Mouse (Mus musculus) MEL (cell line): ENCODE measurements around the gene Cirbp. TPM values are rescaled to one million over a fixed set of nuclear protein-coding genes. Genes with fewer than 3 reads are reported as not detected.

Source experiments
- DNase-seq: peaks from one replicate; pipeline ENCODE4 v3.0.0; 2011; ENCODE audit warnings: low read depth, low spot score
- H3K27ac ChIP-seq: 2 replicates; pipeline ENCODE4 v1.5.1; 2012; ENCODE audit warnings: low read depth, mild to moderate bottlenecking, control low read depth, low read length, moderate library complexity; ENCODE audit not compliant: control insufficient read depth
- H3K27me3 ChIP-seq, 2 experiments: fragments of 150-350 bp in 1 of 2; sonication (generic) in 1 of 2; 2 replicates each; pipeline ENCODE4 v1.6.1; 2012; ENCODE audit warnings: low read length in 2 of 2, mild to moderate bottlenecking in 2 of 2, improper control_type of control experiment in 1 of 2, moderate library complexity in 1 of 2; ENCODE audit not compliant: insufficient read depth in 2 of 2, control insufficient read depth in 1 of 2
- H3K36me3 ChIP-seq, 2 experiments: 2 replicates each; pipeline ENCODE4 v1.6.1; 2012 to 2014; ENCODE audit warnings: low read length in 2 of 2, improper control_type of control experiment in 1 of 2, inconsistent platforms in 1 of 2, mild to moderate bottlenecking in 1 of 2; ENCODE audit not compliant: insufficient read depth in 2 of 2, control insufficient read depth in 1 of 2
- H3K4me1 ChIP-seq, 2 experiments: fragments of 150-350 bp in 1 of 2; sonication (generic) in 1 of 2; 2 replicates each; pipeline ENCODE4 v1.6.1; 2012; ENCODE audit warnings: low read length in 2 of 2, improper control_type of control experiment in 1 of 2, mild to moderate bottlenecking in 1 of 2; ENCODE audit not compliant: insufficient read depth in 2 of 2, control insufficient read depth in 1 of 2
- H3K4me3 ChIP-seq, 2 experiments: fragments of 150-350 bp in 1 of 2; sonication (generic) in 1 of 2; 2 replicates each; pipeline ENCODE4 v1.5.1; 2012; ENCODE audit warnings: low read depth in 2 of 2, low read length in 2 of 2, mild to moderate bottlenecking in 2 of 2, moderate library complexity in 2 of 2, control low read depth in 1 of 2, improper control_type of control experiment in 1 of 2; ENCODE audit not compliant: control insufficient read depth in 1 of 2, insufficient read depth in 1 of 2
- H3K79me2 ChIP-seq: 2 replicates; pipeline ENCODE4 v1.6.1; 2012; ENCODE audit warnings: mild to moderate bottlenecking, low read length, moderate library complexity; ENCODE audit not compliant: control insufficient read depth, poor library complexity, insufficient read depth
- H3K9ac ChIP-seq: 2 replicates; pipeline ENCODE4 v1.6.1; 2012; ENCODE audit warnings: low read depth, mild to moderate bottlenecking, control low read depth, low read length, moderate library complexity; ENCODE audit not compliant: control insufficient read depth, poor library complexity, severe bottlenecking
- H3K9me3 ChIP-seq: fragments of 150-350 bp; sonication (generic); replicated peaks from 2 replicates; pipeline ENCODE4 v1.6.1; 2012; ENCODE audit warnings: mild to moderate bottlenecking, low read length, improper control_type of control experiment, moderate library complexity; ENCODE audit not compliant: insufficient read depth
- BHLHE40 ChIP-seq: IDR thresholded peaks from 2 replicates; pipeline ENCODE4 v1.6.1; 2012; ENCODE audit warnings: low read depth, mild to moderate bottlenecking, inconsistent platforms, low read length, improper control_type of control experiment, borderline replicate concordance
- CTCF ChIP-seq, 3 experiments: IDR thresholded peaks in 2 of 3; conservative IDR thresholded peaks in 1 of 3; 2 replicates each; pipeline ENCODE4 v1.5.1; 2011 to 2012; ENCODE audit warnings: low read length in 3 of 3, low read depth in 2 of 3, mild to moderate bottlenecking in 2 of 3, improper control_type of control experiment in 1 of 3, inconsistent platforms in 1 of 3, mixed read lengths in 1 of 3, moderate library complexity in 1 of 3; ENCODE audit not compliant: control insufficient read depth in 1 of 3, insufficient read depth in 1 of 3, poor library complexity in 1 of 3, severe bottlenecking in 1 of 3
- ELF1 ChIP-seq: IDR thresholded peaks from 2 replicates; pipeline ENCODE4 v1.6.1; 2014; ENCODE audit warnings: low read depth, mild to moderate bottlenecking, inconsistent platforms, low read length, improper control_type of control experiment, moderate library complexity
- GABPA ChIP-seq: IDR thresholded peaks from 2 replicates; pipeline ENCODE4 v1.6.1; 2012; ENCODE audit warnings: low read depth, mild to moderate bottlenecking, inconsistent platforms, low read length, improper control_type of control experiment, moderate library complexity
- GATA1 ChIP-seq: IDR thresholded peaks from 2 replicates; pipeline ENCODE4 v1.6.1; 2011; ENCODE audit warnings: low read depth, low read length, improper control_type of control experiment
- HCFC1 ChIP-seq: IDR thresholded peaks from 2 replicates; pipeline ENCODE4 v1.6.1; 2012; ENCODE audit warnings: low read depth, mild to moderate bottlenecking, inconsistent platforms, low read length, improper control_type of control experiment, moderate library complexity
- MAZ ChIP-seq: IDR thresholded peaks from 2 replicates; pipeline ENCODE4 v1.6.1; 2012; ENCODE audit warnings: low read depth, mild to moderate bottlenecking, inconsistent platforms, low read length, improper control_type of control experiment
- MXI1 ChIP-seq: IDR thresholded peaks from 2 replicates; pipeline ENCODE4 v1.6.1; 2011; ENCODE audit warnings: mild to moderate bottlenecking, low read depth, low read length, improper control_type of control experiment
- NELFE ChIP-seq: IDR thresholded peaks from 2 replicates; pipeline ENCODE4 v1.6.1; 2011; ENCODE audit warnings: low read depth, low read length, improper control_type of control experiment
- NRF1 ChIP-seq: IDR thresholded peaks from 2 replicates; pipeline ENCODE4 v1.6.1; 2014; ENCODE audit warnings: low read depth, mild to moderate bottlenecking, inconsistent platforms, low read length, improper control_type of control experiment, moderate library complexity; ENCODE audit not compliant: poor library complexity, insufficient read depth, severe bottlenecking
- POLR2AphosphoS2 ChIP-seq: IDR thresholded peaks from 2 replicates; pipeline ENCODE4 v1.6.1; 2011; ENCODE audit warnings: low read length, improper control_type of control experiment
- POLR2AphosphoS5 ChIP-seq: IDR thresholded peaks from 2 replicates; pipeline ENCODE4 v1.6.1; 2012; ENCODE audit warnings: low read depth, borderline replicate concordance, mild to moderate bottlenecking, inconsistent platforms, low read length, moderate library complexity, mixed read lengths
- RAD21 ChIP-seq: IDR thresholded peaks from 2 replicates; pipeline ENCODE4 v1.6.1; 2011; ENCODE audit warnings: mild to moderate bottlenecking, low read depth, low read length, improper control_type of control experiment
- RCOR1 ChIP-seq: IDR thresholded peaks from 2 replicates; pipeline ENCODE4 v1.6.1; 2012; ENCODE audit warnings: low read depth, mild to moderate bottlenecking, inconsistent platforms, low read length, improper control_type of control experiment
- SIN3A ChIP-seq: IDR thresholded peaks from 2 replicates; pipeline ENCODE4 v1.6.1; 2012; ENCODE audit warnings: low read length, improper control_type of control experiment, inconsistent platforms
- SMC3 ChIP-seq: IDR thresholded peaks from 2 replicates; pipeline ENCODE4 v1.6.1; 2011; ENCODE audit warnings: low read depth, low read length, improper control_type of control experiment
- USF2 ChIP-seq, 2 experiments: IDR thresholded peaks; 2 replicates each; pipeline ENCODE4 v1.6.1; 2011 to 2012; ENCODE audit warnings: improper control_type of control experiment in 2 of 2, low read length in 2 of 2, borderline replicate concordance in 1 of 2, inconsistent platforms in 1 of 2, low read depth in 1 of 2, mild to moderate bottlenecking in 1 of 2; ENCODE audit not compliant: insufficient read depth in 1 of 2
- ZC3H11A ChIP-seq: IDR thresholded peaks from 2 replicates; pipeline ENCODE4 v1.6.1; 2012; ENCODE audit warnings: low read depth, mild to moderate bottlenecking, inconsistent platforms, low read length, improper control_type of control experiment
- ZNF384 ChIP-seq: IDR thresholded peaks from 2 replicates; pipeline ENCODE4 v1.6.1; 2012; ENCODE audit warnings: low read depth, mild to moderate bottlenecking, inconsistent platforms, low read length, improper control_type of control experiment
- polyA plus RNA-seq, 2 experiments: library from polyadenylated mRNA; stranded (reverse) in 1 of 2; unstranded in 1 of 2; fragments of >175 nt in 1 of 2; fragments of >200 nt in 1 of 2; gene quantifications; 2 replicates each; pipeline versions ENCODE4 v1.2.1 to v1.2.4; 2012; ENCODE audit warnings: low replicate concordance in 2 of 2, low read depth in 1 of 2; ENCODE audit not compliant: insufficient read length in 2 of 2, insufficient read depth in 1 of 2, missing spikeins in 1 of 2
- total RNA-seq: library from RNA; depleted of rRNA; stranded (reverse); fragments of 300-350 nt; gene quantifications from 2 replicates; pipeline ENCODE4 v1.2.3, GENCODE M21; 2012

Cirbp gene
- total and polyA plus RNA-seq, 3 experiments: 21.2 to 56.6 TPM; not detected in 1

- Histone ChIP-seq H3K27me3 (no peaks in the 10 kb centered on the region), H3K79me2 (peaks cover 23% of the 10 kb centered on the region), H3K4me1 (peaks cover 0 to 45% of the 10 kb centered on the region in 2 experiments; a peak in 3 of 4 replicates), H3K9me3 (no peaks in the 10 kb centered on the region), H3K9ac (no peak overlapping the region), H3K4me3 (no peak overlapping the region), H3K27ac (no peak overlapping the region), H3K36me3 (peaks cover 0 to 16% of the 10 kb centered on the region in 2 experiments; a peak in 2 of 4 replicates)
- no peak for DNase-seq
- no peak for TF ChIP-seq RAD21
- TF ChIP-seq NELFE: no peak
- TF ChIP-seq NRF1: no peak
- no peak for TF ChIP-seq POLR2AphosphoS5
- no peak for TF ChIP-seq SIN3A
- no peak for TF ChIP-seq GABPA
- TF ChIP-seq GATA1: no peak
- TF ChIP-seq POLR2AphosphoS2: no peak
- no peak for TF ChIP-seq CTCF (IDR thresholded peaks at IDR 0.05 in 2 of 3, conservative IDR thresholded peaks at IDR 0.05 in 1 of 3; ENCODE audit: control insufficient read depth in 1 of 3, insufficient read depth in 1 of 3, low read depth in 2 of 3, low read length in 3 of 3, poor library complexity in 1 of 3, severe bottlenecking in 1 of 3)
- TF ChIP-seq MXI1: no peak
- TF ChIP-seq SMC3: no peak
- no peak for TF ChIP-seq ZC3H11A
- TF ChIP-seq USF2 (IDR thresholded peaks at IDR 0.05; ENCODE audit: borderline replicate concordance in 1 of 2, insufficient read depth in 1 of 2, low read depth in 1 of 2, low read length in 2 of 2): no peak
These were observed 21.6 kb upstream of the Cirbp start for GRCm38 (mm10) chr10:80144159-80144558.

GRCm38 (mm10) chr10:80144864-80145838, 20.6 kb upstream of the Cirbp start:
- Histone ChIP-seq H3K9me3 (no peaks in the 10 kb centered on the region), H3K27me3 (no peaks in the 10 kb centered on the region), H3K27ac (peak overlapping the region; percentile 30; the same call in 1 of the 2 replicates), H3K9ac (no peak overlapping the region), H3K4me3 (no peak overlapping the region), H3K4me1 (peaks cover 0 to 37% of the 10 kb centered on the region in 2 experiments; a peak in 3 of 4 replicates), H3K36me3 (peaks cover 0 to 11% of the 10 kb centered on the region in 2 experiments; a peak in 2 of 4 replicates), H3K79me2 (peaks cover 28% of the 10 kb centered on the region)
- peak; percentile 63 for DNase-seq
- TF ChIP-seq ZNF384 (no peak), HCFC1 (no peak), RAD21 (peak; percentile 55), RCOR1 (no peak), CTCF (IDR thresholded peaks at IDR 0.05 in 2 of 3, conservative IDR thresholded peaks at IDR 0.05 in 1 of 3; ENCODE audit: control insufficient read depth in 1 of 3, insufficient read depth in 1 of 3, low read depth in 2 of 3, low read length in 3 of 3, poor library complexity in 1 of 3, severe bottlenecking in 1 of 3) (peak; percentile 74 to 85 (median 83)), BHLHE40 (no peak), SMC3 (peak; percentile 71), NELFE (no peak), ELF1 (0 out of 2 replicates have a peak, but pooled peaks have one; percentile 26), MAZ (no peak; the same call in 1 of the 2 replicates), ZC3H11A (peak; percentile 42)
